Mouse (Mus musculus): ENCODE data around the gene Pigq.

DNA sequence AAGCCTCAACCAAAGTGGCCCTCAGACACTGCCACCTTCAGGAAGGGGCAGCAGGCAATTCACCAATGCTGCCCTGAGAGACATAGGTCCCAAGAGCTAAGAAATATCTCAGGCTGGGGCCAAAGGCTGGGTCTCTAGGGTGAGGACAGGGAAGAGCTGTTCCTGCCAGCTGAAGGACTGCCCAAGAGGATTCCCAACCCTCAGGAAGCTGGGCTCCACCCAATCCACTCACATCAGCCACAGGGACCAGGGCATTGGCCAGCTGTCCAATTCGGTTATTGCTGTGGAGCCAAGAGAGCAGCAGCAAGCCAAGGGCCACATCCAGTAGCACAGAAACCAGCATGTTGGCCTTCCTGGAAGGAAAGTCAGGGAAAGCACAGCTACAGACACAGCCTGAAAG is 10.2 kb downstream of the Pigq start:
- no peak for TF ChIP-seq POLR2A (IDR thresholded peaks at IDR 0.05; ENCODE audit: extremely low read depth, insufficient read depth, low read length)
- no peak for TF ChIP-seq CTCF (IDR thresholded peaks at IDR 0.05; ENCODE audit: extremely low read depth, insufficient read depth, low read length)
